Comparison of ENCODE assay signal across 8 mouse cellular contexts in genomic region chr2:36136300-36136941, GRCm38 (mm10). TPM values are rescaled to one million over a fixed set of nuclear protein-coding genes. Genes with fewer than 3 reads are reported as not detected.
DNase-seq lines count a peak whose midpoint lies in the region; ATAC-seq lines count a peak whose summit lies in the region.

Gene Mrrf, plus strand, starts transcription at chr2:36136389.
Gene Rbm18, minus strand, starts transcription at chr2:36136773.

- H3K27ac ChIP-seq in hindbrain, embryonic 14.5 days = peak within 1 kb of the TSS; percentile 93

- DNase-seq in R1 (ENCODE audit: low read depth, low spot score) = peak; percentile 92
- peak; percentile 96 to 97 for DNase-seq in cerebellum, postnatal 25 days
- peak; percentile 93 to 94 for DNase-seq in frontal cortex, postnatal 25 days (ENCODE audit: low spot score in 2 of 2)
- peak; percentile 90 for DNase-seq in hindbrain, embryonic 14.5 days (ENCODE audit: low spot score)
- DNase-seq in layer of hippocampus, postnatal 36 days = peak; percentile 92 to 97
- peak; percentile 97 for DNase-seq in lung, postnatal 36 days
- DNase-seq in retina, postnatal 1 day = peak; percentile 92
- peak; percentile 87 to 92 for DNase-seq in urinary bladder, adult 18-20 months (ENCODE audit: low spot score in 2 of 2)

- peaks cover 32% of the 10 kb centered on the region for H3K36me3 ChIP-seq in hindbrain, embryonic 14.5 days (replicated peaks; ENCODE audit: control insufficient read depth, insufficient read depth)

- H3K4me2 ChIP-seq in hindbrain, embryonic 14.5 days (replicated peaks) = peak within 1 kb of the TSS; percentile 88

- no peaks in the 10 kb centered on the region for H3K27me3 ChIP-seq in hindbrain, embryonic 14.5 days (ENCODE audit: control insufficient read depth, insufficient read depth, low read length)

- peak; percentile 99 for ATAC-seq in hindbrain, embryonic 14.5 days (ENCODE audit: low FRiP score)

- peak within 1 kb of the TSS; percentile 91 for H3K9ac ChIP-seq in hindbrain, embryonic 14.5 days

- H3K9me3 ChIP-seq in hindbrain, embryonic 14.5 days (ENCODE audit: control insufficient read depth, low read length) = no peaks in the 10 kb centered on the region

- H3K4me1 ChIP-seq in hindbrain, embryonic 14.5 days (replicated peaks; ENCODE audit: control insufficient read depth, insufficient read depth, low read length) = peaks cover 12% of the 10 kb centered on the region

- peak within 1 kb of the TSS; percentile 90 for H3K4me3 ChIP-seq in hindbrain, embryonic 14.5 days (replicated peaks; ENCODE audit: low read length)

- under 1% methylated on average over 50 of the region's 50 CpGs for WGBS in hindbrain, embryonic 14.5 days

RNA-seq across cellular contexts. Expression of gene Mrrf, which starts in this region (rescaled TPM):
- polyA plus RNA-seq in hindbrain, embryonic 14.5 days (2014; fragmentation: Nextera tagmentation; extraction: Ambion mirVana) = 30.8 and 33.3 TPM in 2 replicates
- total RNA-seq in layer of hippocampus, postnatal 36 days (2021) = 10 to 100 TPM; 14.7 to 14.9 TPM

RNA-seq across cellular contexts. Expression of gene Rbm18, which starts in this region (rescaled TPM):
- polyA plus RNA-seq in hindbrain, embryonic 14.5 days (2014; fragmentation: Nextera tagmentation; extraction: Ambion mirVana) = 130 and 137 TPM in 2 replicates
- total RNA-seq in layer of hippocampus, postnatal 36 days (2021) = 10 to 100 TPM; 50.6 to 53.2 TPM

Comparison
In these comparisons a context has a peak if more than half of its experiments do, and no peak if none do; other contexts are left out.
1. Peak in every context shown above with its lines: DNase-seq, ATAC-seq, H3K4me3 ChIP-seq and H3K27ac ChIP-seq.